Mouse (Mus musculus): Measurements from ENCODE around the gene 2410015M20Rik.
"Not testable (repeated sequence)": the region's sequence is repeated elsewhere in the genome, so short reads cannot be mapped to it uniquely, and the experiment has no call there.

The 2410015M20Rik gene

GRCm38 (mm10) chr17:56613236-56613844 is 3.8 kb upstream of the 2410015M20Rik start, which contains the start of gene Rpl36:
Gene Rpl36, plus strand, starts transcription at chr17:56613416.
- peak; percentile 95 for DNase-seq

GRCm38 (mm10) chr17:56612565-56612939 is 3.0 kb upstream of the 2410015M20Rik start:
- DNase-seq: not testable (repeated sequence)

GRCm38 (mm10) chr17:56611861-56612564 is 2.4 kb upstream of the 2410015M20Rik start:
- DNase-seq: peak; percentile 63

- DNase-seq: no peak
Observed at GRCm38 (mm10) chr17:56611323-56611722, 1.8 kb upstream of the 2410015M20Rik start.

- DNase-seq: no peak
Observed at GRCm38 (mm10) chr17:56608699-56609098, 872 bp downstream of the 2410015M20Rik start.

- DNase-seq: no peak
Observed at GRCm38 (mm10) chr17:56607521-56608062, 2.0 kb downstream of the 2410015M20Rik start.

- no peak for DNase-seq
Observed at GRCm38 (mm10) chr17:56605431-56605830, 4.1 kb downstream of the 2410015M20Rik start.

GRCm38 (mm10) chr17:56604422-56604821 is 5.1 kb downstream of the 2410015M20Rik start:
- DNase-seq: no peak

GRCm38 (mm10) chr17:56604070-56604380 is 5.5 kb downstream of the 2410015M20Rik start:
- DNase-seq: no peak

- DNase-seq: no peak
Observed at GRCm38 (mm10) chr17:56603186-56604069, 6.1 kb downstream of the 2410015M20Rik start.

- DNase-seq: no peak
Observed at GRCm38 (mm10) chr17:56593527-56594271, 15.9 kb downstream of the 2410015M20Rik start.

GRCm38 (mm10) chr17:56592553-56592952 is 17.0 kb downstream of the 2410015M20Rik start:
- DNase-seq: no peak

- no peak for DNase-seq
Observed at GRCm38 (mm10) chr17:56588921-56589320, 20.6 kb downstream of the 2410015M20Rik start.

- no peak for DNase-seq
Observed at GRCm38 (mm10) chr17:56587773-56588172, 21.8 kb downstream of the 2410015M20Rik start.

- DNase-seq: no peak
Observed at GRCm38 (mm10) chr17:56585171-56585821, 24.3 kb downstream of the 2410015M20Rik start.

GRCm38 (mm10) chr17:56584257-56585130 is 25.1 kb downstream of the 2410015M20Rik start, which contains the start of the genes Safb2 and Safb:
Gene Safb2, minus strand, starts transcription at chr17:56584585.
Gene Safb, plus strand, starts transcription at chr17:56584825.
- peak; percentile 99 for DNase-seq

- no peak for DNase-seq
Observed at GRCm38 (mm10) chr17:56583611-56584256, 25.8 kb downstream of the 2410015M20Rik start.

- no peak for DNase-seq
Observed at GRCm38 (mm10) chr17:56583071-56583470, 26.5 kb downstream of the 2410015M20Rik start.

- no peak for DNase-seq
Observed at GRCm38 (mm10) chr17:56572939-56573338, 36.6 kb downstream of the 2410015M20Rik start.

- no peak for DNase-seq
Observed at GRCm38 (mm10) chr17:56572154-56572553, 37.4 kb downstream of the 2410015M20Rik start.
